Mouse (Mus musculus) gastrocnemius, postnatal 36 days (tissue): Measurements from ENCODE around the gene Lypd3. TPM values are rescaled to one million over a fixed set of nuclear protein-coding genes. Genes with fewer than 3 reads are reported as not detected.
"Not testable (repeated sequence)": the region's sequence is repeated elsewhere in the genome, so short reads cannot be mapped to it uniquely, and the experiment has no call there.

Experiments used
- DNase-seq, 2 experiments: peaks; one replicate each; pipeline ENCODE4 v3.0.0; 2022
- intact Hi-C: fragments of 180-260 bp; cut with DNase I; formaldehyde crosslinking; loops from one replicate; pipeline ENCODE4 v1.15.1; 2025
- total RNA-seq, 2 experiments: library from RNA; stranded (reverse); gene quantifications; 2 replicates each; pipeline ENCODE4 v1.2.3; 2021

Lypd3 gene
- total RNA-seq, 2 experiments from 2014 or later: not detected

GRCm38 (mm10) chr7:24610879-24611494 is 25.4 kb upstream of the Lypd3 start:
- intact Hi-C loops: no loop called here
- peak; percentile 85 to 88 for DNase-seq

GRCm38 (mm10) chr7:24611709-24612108 is 24.6 kb upstream of the Lypd3 start:
- DNase-seq: no peak
- intact Hi-C loops: no loop called here

- intact Hi-C loops: no loop called here
- no peak for DNase-seq
These were observed 23.9 kb upstream of the Lypd3 start for GRCm38 (mm10) chr7:24612308-24612910.

- intact Hi-C loops: no loop called here
- DNase-seq: no peak
These were observed 21.5 kb upstream of the Lypd3 start for GRCm38 (mm10) chr7:24614816-24615215.

- intact Hi-C loops: no loop called here
- DNase-seq: no peak
These were observed 18.6 kb upstream of the Lypd3 start for GRCm38 (mm10) chr7:24617763-24618162.

GRCm38 (mm10) chr7:24618374-24618773 is 18.0 kb upstream of the Lypd3 start:
- intact Hi-C loops, DNase-seq: not testable (repeated sequence)

GRCm38 (mm10) chr7:24619671-24620397 is 16.5 kb upstream of the Lypd3 start:
- intact Hi-C loops: no loop called here
- DNase-seq: no peak

GRCm38 (mm10) chr7:24621193-24621592 is 15.2 kb upstream of the Lypd3 start:
- no peak for DNase-seq
- intact Hi-C loops: no loop called here

- intact Hi-C loops: no loop called here
These were observed 13.4 kb upstream of the Lypd3 start for GRCm38 (mm10) chr7:24622967-24623366.

GRCm38 (mm10) chr7:24628685-24629610 is 7.4 kb upstream of the Lypd3 start:
- intact Hi-C loops: no loop called here
- DNase-seq: peak; percentile 74 to 84

More at GRCm38 (mm10) chr7:24622967-24623366, 13.4 kb upstream of the Lypd3 start:
- no peak for DNase-seq

- intact Hi-C loops: no loop called here
- no peak for DNase-seq
These were observed 6.7 kb upstream of the Lypd3 start for GRCm38 (mm10) chr7:24629672-24630071.

GRCm38 (mm10) chr7:24630116-24630880 is 6.1 kb upstream of the Lypd3 start:
- intact Hi-C loops: no loop called here
- no peak for DNase-seq

- no peak for DNase-seq
- intact Hi-C loops: no loop called here
These were observed 696 bp downstream of the Lypd3 start for GRCm38 (mm10) chr7:24637046-24637445.

GRCm38 (mm10) chr7:24638026-24638856 is 1.9 kb downstream of the Lypd3 start:
- no peak for DNase-seq
- intact Hi-C loops: no loop called here

GRCm38 (mm10) chr7:24640450-24640849 is 4.1 kb downstream of the Lypd3 start:
- intact Hi-C loops: no loop called here

GRCm38 (mm10) chr7:24642491-24642890 is 6.1 kb downstream of the Lypd3 start:
- intact Hi-C loops: loop anchor here (2.0 kb wide), 1 partner anchor 42 kb away; no protein-coding TSS in a partner anchor
- peak in 1 of 2 experiments; percentile 48 for DNase-seq

More at GRCm38 (mm10) chr7:24640450-24640849, 4.1 kb downstream of the Lypd3 start:
- DNase-seq: no peak

- intact Hi-C loops: no loop called here
- no peak for DNase-seq
These were observed 8.1 kb downstream of the Lypd3 start for GRCm38 (mm10) chr7:24644492-24644891.

- intact Hi-C loops: no loop called here
- no peak for DNase-seq
These were observed 8.6 kb downstream of the Lypd3 start for GRCm38 (mm10) chr7:24644996-24645395.

GRCm38 (mm10) chr7:24646486-24646885 is 10.1 kb downstream of the Lypd3 start:
- no peak for DNase-seq
- intact Hi-C loops: no loop called here
